Mouse (Mus musculus): ENCODE data around the gene Pnmal2.

The Pnmal2 gene

GRCm38 (mm10) chr7:16944061-16944807 is at the start of gene Pnmal2:
Gene Pnmal2 (plus strand): TSS chr7:16944682.
- peak; percentile 94 for DNase-seq (ENCODE audit: low read depth, low spot score)

GRCm38 (mm10) chr7:16895000-16895399 is 49.5 kb upstream of the Pnmal2 start:
- DNase-seq (ENCODE audit: low read depth, low spot score): peak; percentile 88

GRCm38 (mm10) chr7:16895511-16895910 is 49.0 kb upstream of the Pnmal2 start:
- no peak for DNase-seq (ENCODE audit: low read depth, low spot score)

GRCm38 (mm10) chr7:16900526-16900925 is 44.0 kb upstream of the Pnmal2 start:
- DNase-seq (ENCODE audit: low read depth, low spot score): no peak

- no peak for DNase-seq (ENCODE audit: low read depth, low spot score)
These were observed 41.0 kb upstream of the Pnmal2 start for GRCm38 (mm10) chr7:16903439-16903955.

GRCm38 (mm10) chr7:16904120-16904675 is 40.3 kb upstream of the Pnmal2 start:
- DNase-seq (ENCODE audit: low read depth, low spot score): no peak

GRCm38 (mm10) chr7:16905491-16906021 is 38.9 kb upstream of the Pnmal2 start:
- no peak for DNase-seq (ENCODE audit: low read depth, low spot score)

- no peak for DNase-seq (ENCODE audit: low read depth, low spot score)
These were observed 38.2 kb upstream of the Pnmal2 start, which contains the start of gene Ptgir for GRCm38 (mm10) chr7:16906281-16906680. Gene Ptgir (plus strand): TSS chr7:16906490.

- DNase-seq (ENCODE audit: low read depth, low spot score): no peak
These were observed 37.5 kb upstream of the Pnmal2 start for GRCm38 (mm10) chr7:16906889-16907559.

- DNase-seq (ENCODE audit: low read depth, low spot score): no peak
These were observed 36.6 kb upstream of the Pnmal2 start for GRCm38 (mm10) chr7:16907842-16908241.

GRCm38 (mm10) chr7:16908367-16908766 is 36.1 kb upstream of the Pnmal2 start:
- no peak for DNase-seq (ENCODE audit: low read depth, low spot score)

- no peak for DNase-seq (ENCODE audit: low read depth, low spot score)
These were observed 35.6 kb upstream of the Pnmal2 start for GRCm38 (mm10) chr7:16908859-16909258.

- DNase-seq (ENCODE audit: low read depth, low spot score): no peak
These were observed 34.6 kb upstream of the Pnmal2 start for GRCm38 (mm10) chr7:16909909-16910308.

- DNase-seq (ENCODE audit: low read depth, low spot score): no peak
These were observed 32.6 kb upstream of the Pnmal2 start for GRCm38 (mm10) chr7:16911904-16912303.

GRCm38 (mm10) chr7:16912360-16912759 is 32.1 kb upstream of the Pnmal2 start:
- no peak for DNase-seq (ENCODE audit: low read depth, low spot score)

- peak; percentile 69 for DNase-seq (ENCODE audit: low read depth, low spot score)
These were observed 30.6 kb upstream of the Pnmal2 start for GRCm38 (mm10) chr7:16913806-16914452.

- DNase-seq (ENCODE audit: low read depth, low spot score): no peak
These were observed 29.8 kb upstream of the Pnmal2 start for GRCm38 (mm10) chr7:16914453-16915343.

- DNase-seq (ENCODE audit: low read depth, low spot score): no peak
These were observed 28.8 kb upstream of the Pnmal2 start for GRCm38 (mm10) chr7:16915461-16916340.

All from R1 (cell line).